Mouse (Mus musculus): Measurements from ENCODE around the gene Arhgap28. TPM values are rescaled to one million over a fixed set of nuclear protein-coding genes. Genes with fewer than 3 reads are reported as not detected.

Gene Arhgap28
- polyA plus RNA-seq (2014; fragmentation: Illumina TruSeq; extraction: RNeasy Lipid Tissue Mini Kit (QIAGEN cat#74804); ENCODE audit: insufficient read depth, low read depth, low replicate concordance): 4.5 TPM

DNA sequence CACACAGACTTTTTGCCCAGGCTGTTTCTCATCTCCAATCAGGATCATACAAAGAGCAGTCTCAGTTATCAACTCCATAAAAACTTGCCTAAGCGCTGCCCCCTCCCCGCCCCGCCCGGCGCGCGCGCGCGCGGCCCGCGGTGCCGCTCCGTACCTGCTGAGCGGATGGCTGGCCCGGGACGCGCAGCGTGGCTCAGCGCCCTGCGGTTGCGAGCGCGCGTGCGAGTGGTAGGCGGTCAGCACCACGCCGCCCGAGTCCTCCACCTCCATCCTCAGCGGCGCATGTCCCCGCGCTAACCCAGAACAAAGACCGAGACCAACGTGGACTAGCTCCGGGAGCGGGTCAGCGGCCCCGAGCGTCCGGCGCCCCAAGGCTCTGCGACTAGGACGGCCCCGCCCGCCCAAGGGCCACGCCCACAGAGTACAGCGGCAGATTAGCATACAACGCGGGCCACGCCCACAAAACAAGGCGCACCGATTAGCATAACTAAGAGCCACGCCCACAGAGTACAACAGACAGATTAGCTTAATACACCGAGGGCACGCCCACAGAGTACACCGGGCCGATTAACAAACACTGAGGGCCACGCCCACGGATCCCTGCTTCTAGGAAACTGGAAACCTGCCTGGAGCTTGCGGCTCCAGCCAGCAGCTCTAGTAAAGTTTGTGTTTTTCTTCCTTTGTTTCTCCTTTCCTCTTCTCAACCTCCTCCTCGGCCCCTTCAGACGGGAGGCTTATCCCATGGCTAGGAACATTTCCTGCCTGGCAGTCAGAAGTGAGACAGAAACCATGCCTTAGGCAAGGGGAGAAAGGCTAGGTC lies at the start of gene Arhgap28:
Gene Arhgap28 (minus strand): TSS at position 380 of the 820 bp plus-strand sequence.

